Mouse (Mus musculus) E14TG2a.4 (cell line): ENCODE results near the gene Cdca4.

Experiments
- CTCF ChIP-seq: conservative IDR thresholded peaks from 2 replicates; pipeline ENCODE4 v1.5.1; 2014; ENCODE audit warnings: low read length
- NANOG ChIP-seq: IDR thresholded peaks from 2 replicates; pipeline ENCODE4 v1.6.1; 2014; ENCODE audit warnings: borderline replicate concordance, low read length, mixed read lengths
- POU5F1 ChIP-seq: IDR thresholded peaks from 2 replicates; pipeline ENCODE4 v1.6.1; 2014; ENCODE audit warnings: low read length, borderline replicate concordance

DNA sequence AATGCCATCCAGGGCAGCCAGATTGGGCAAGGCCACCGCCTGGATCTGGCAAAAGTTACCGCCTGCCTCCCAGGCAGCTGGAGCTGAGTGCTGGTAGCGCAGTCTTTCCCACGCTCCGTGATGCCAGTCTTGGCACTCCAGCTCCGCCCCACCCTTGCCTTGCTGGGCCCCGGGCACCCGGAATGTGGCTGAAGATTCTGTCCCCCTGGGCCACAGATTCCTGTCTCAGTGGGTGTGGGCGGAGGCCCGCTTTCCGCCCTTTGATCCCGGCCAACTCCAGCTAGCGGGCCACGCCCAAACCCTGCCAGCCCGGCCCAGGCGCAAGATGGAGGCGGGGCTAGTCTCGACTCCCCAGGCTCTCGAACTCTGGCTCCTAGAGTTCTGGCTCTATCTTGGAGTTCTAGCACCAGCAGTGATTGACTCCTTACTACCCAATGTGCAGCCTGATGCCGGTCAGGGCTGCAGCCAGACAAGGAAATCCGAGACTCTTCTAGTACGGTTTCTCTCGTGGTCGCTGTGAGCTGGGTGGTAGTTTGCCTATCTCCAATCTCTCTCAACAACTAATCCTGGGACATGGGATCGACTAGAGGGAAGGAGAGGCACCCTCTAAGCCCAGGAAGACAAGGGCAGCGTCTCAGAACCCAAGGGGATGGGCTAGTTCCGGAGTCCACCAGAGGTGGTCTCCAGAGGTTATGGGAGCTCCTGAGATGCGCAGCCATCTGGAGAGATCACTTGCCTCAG, 47.3 kb upstream of the Cdca4 start:
- TF ChIP-seq CTCF (no peak), POU5F1 (no peak), NANOG (no peak)
